Mouse (Mus musculus): ENCODE data around the gene Slc26a10. TPM values are rescaled to one million over a fixed set of nuclear protein-coding genes. Genes with fewer than 3 reads are reported as not detected.
"Not testable (repeated sequence)": the region's sequence is repeated elsewhere in the genome, so short reads cannot be mapped to it uniquely, and the experiment has no call there.

Slc26a10 gene
- polyA plus RNA-seq, 1 experiment: not detected

GRCm38 (mm10) chr10:127136510-127136909, 43.9 kb downstream of the Slc26a10 start:
- 92% methylated on average over 4 of the region's 4 CpGs for WGBS
- no peak overlapping the region for H3K4me3 ChIP-seq (ENCODE audit: insufficient read depth, low read depth, low read length)
- H3K27ac ChIP-seq (ENCODE audit: insufficient read depth, low read depth, low read length): no peak overlapping the region
- H3K4me1 ChIP-seq (ENCODE audit: control insufficient read depth, insufficient read depth, low read length): no peaks in the 10 kb centered on the region
- TF ChIP-seq CTCF (IDR thresholded peaks at IDR 0.05; ENCODE audit: insufficient read depth, low read depth, low read length): no peak
- no peak for TF ChIP-seq POLR2A (IDR thresholded peaks at IDR 0.05; ENCODE audit: insufficient read depth, low read depth, low read length)

DNA sequence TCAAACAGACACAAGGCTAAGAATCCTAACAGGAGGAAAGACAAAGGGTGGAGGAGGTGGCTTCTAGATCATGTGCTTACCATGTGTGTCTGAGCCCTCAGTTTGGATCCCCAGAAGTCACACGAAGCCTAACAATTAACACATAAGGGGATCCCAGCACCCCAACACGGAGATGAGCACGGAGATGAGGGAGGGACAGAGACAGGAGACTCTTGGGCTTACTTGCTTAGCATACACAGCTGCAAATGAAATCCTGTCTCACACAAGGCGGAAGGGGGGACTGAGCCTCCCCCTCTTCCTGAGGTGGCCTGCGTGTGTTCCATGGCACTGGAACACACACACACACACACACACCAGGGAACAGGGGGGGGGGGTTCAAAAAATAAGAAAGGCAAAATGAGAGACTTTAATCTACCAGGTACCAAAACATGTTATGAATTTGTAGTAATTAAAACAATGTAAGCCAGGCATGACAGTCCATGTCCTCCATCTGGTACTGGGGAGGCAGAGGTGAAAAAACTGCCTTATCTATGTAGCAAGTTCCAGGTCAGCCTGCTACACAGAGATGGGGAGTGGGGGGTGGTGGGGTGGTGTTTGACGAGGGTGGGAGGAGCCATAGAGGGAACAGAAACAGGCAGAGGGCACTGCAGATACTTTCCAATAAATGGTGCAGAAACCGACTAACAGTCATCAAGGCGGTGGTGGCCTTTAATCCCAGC, 45.2 kb downstream of the Slc26a10 start:
- Histone ChIP-seq H3K4me3 (ENCODE audit: insufficient read depth, low read depth, low read length) (no peak overlapping the region), H3K4me1 (ENCODE audit: control insufficient read depth, insufficient read depth, low read length) (no peaks in the 10 kb centered on the region), H3K27ac (ENCODE audit: insufficient read depth, low read depth, low read length) (no peak overlapping the region)
- WGBS: 38% methylated on average over 8 of the region's 8 CpGs
- TF ChIP-seq CTCF (IDR thresholded peaks at IDR 0.05; ENCODE audit: insufficient read depth, low read depth, low read length): no peak
- no peak for TF ChIP-seq POLR2A (IDR thresholded peaks at IDR 0.05; ENCODE audit: insufficient read depth, low read depth, low read length)

GRCm38 (mm10) chr10:127134394-127135035, 45.9 kb downstream of the Slc26a10 start:
- not testable (repeated sequence) for H3K4me3 ChIP-seq (ENCODE audit: insufficient read depth, low read depth, low read length); H3K4me1 ChIP-seq (ENCODE audit: control insufficient read depth, insufficient read depth, low read length); H3K27ac ChIP-seq (ENCODE audit: insufficient read depth, low read depth, low read length)
- 77% methylated on average over 3 of the region's 3 CpGs for WGBS

- H3K4me1 ChIP-seq (ENCODE audit: control insufficient read depth, insufficient read depth, low read length): no peaks in the 10 kb centered on the region
- H3K4me3 ChIP-seq (ENCODE audit: insufficient read depth, low read depth, low read length): no peak overlapping the region
- no peak overlapping the region for H3K27ac ChIP-seq (ENCODE audit: insufficient read depth, low read depth, low read length)
- WGBS: 79% methylated on average over 5 of the region's 5 CpGs
- TF ChIP-seq CTCF (IDR thresholded peaks at IDR 0.05; ENCODE audit: insufficient read depth, low read depth, low read length) (no peak), POLR2A (IDR thresholded peaks at IDR 0.05; ENCODE audit: insufficient read depth, low read depth, low read length) (no peak)
Measured at GRCm38 (mm10) chr10:127132469-127132868, 48.0 kb downstream of the Slc26a10 start.

DNA sequence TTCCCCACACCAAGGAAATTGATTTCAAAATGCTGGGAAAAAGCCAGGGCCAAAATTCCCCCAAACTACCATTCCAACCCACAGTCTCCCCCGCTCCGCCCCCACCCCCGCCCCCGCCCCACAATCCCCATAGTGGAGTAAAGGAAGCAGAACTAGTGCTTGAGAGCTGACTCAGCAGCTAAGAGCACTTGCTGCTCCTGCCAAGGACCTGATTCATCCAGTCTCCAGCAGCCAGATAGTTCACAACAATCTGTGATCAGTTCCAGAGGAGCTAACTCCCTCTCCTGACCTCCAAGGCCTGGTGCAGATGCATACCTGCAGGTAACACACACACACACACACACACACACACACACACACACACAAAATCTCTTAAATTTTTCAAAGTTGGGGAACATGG, 51.0 kb downstream of the Slc26a10 start:
- H3K4me3 ChIP-seq (ENCODE audit: insufficient read depth, low read depth, low read length): no peak overlapping the region
- TF ChIP-seq CTCF (IDR thresholded peaks at IDR 0.05; ENCODE audit: insufficient read depth, low read depth, low read length): no peak
- no peak for TF ChIP-seq POLR2A (IDR thresholded peaks at IDR 0.05; ENCODE audit: insufficient read depth, low read depth, low read length)
- WGBS: 61% methylated on average over 4 of the region's 4 CpGs
- H3K4me1 ChIP-seq (ENCODE audit: control insufficient read depth, insufficient read depth, low read length): no peaks in the 10 kb centered on the region
- no peak overlapping the region for H3K27ac ChIP-seq (ENCODE audit: insufficient read depth, low read depth, low read length)

GRCm38 (mm10) chr10:127127711-127128279, 52.6 kb downstream of the Slc26a10 start:
- Histone ChIP-seq H3K4me1 (ENCODE audit: control insufficient read depth, insufficient read depth, low read length) (peaks cover 6% of the 10 kb centered on the region; the same call in 1 of the 2 replicates), H3K27ac (ENCODE audit: insufficient read depth, low read depth, low read length) (no peak overlapping the region), H3K4me3 (ENCODE audit: insufficient read depth, low read depth, low read length) (no peak overlapping the region)
- no peak for TF ChIP-seq CTCF (IDR thresholded peaks at IDR 0.05; ENCODE audit: insufficient read depth, low read depth, low read length)
- TF ChIP-seq POLR2A (IDR thresholded peaks at IDR 0.05; ENCODE audit: insufficient read depth, low read depth, low read length): no peak
- 87% methylated on average over 7 of the region's 7 CpGs for WGBS

GRCm38 (mm10) chr10:127126579-127126978, 53.9 kb downstream of the Slc26a10 start:
- 85% methylated on average over 5 of the region's 5 CpGs for WGBS
- TF ChIP-seq POLR2A (IDR thresholded peaks at IDR 0.05; ENCODE audit: insufficient read depth, low read depth, low read length): no peak
- no peak for TF ChIP-seq CTCF (IDR thresholded peaks at IDR 0.05; ENCODE audit: insufficient read depth, low read depth, low read length)
- H3K4me1 ChIP-seq (ENCODE audit: control insufficient read depth, insufficient read depth, low read length): peaks cover 6% of the 10 kb centered on the region; the same call in 1 of the 2 replicates
- no peak overlapping the region for H3K27ac ChIP-seq (ENCODE audit: insufficient read depth, low read depth, low read length)
- H3K4me3 ChIP-seq (ENCODE audit: insufficient read depth, low read depth, low read length): no peak overlapping the region

GRCm38 (mm10) chr10:127125210-127126001, 55.0 kb downstream of the Slc26a10 start:
- Histone ChIP-seq H3K27ac (ENCODE audit: insufficient read depth, low read depth, low read length) (no peak overlapping the region), H3K4me1 (ENCODE audit: control insufficient read depth, insufficient read depth, low read length) (peaks cover 8% of the 10 kb centered on the region; the same call in 1 of the 2 replicates), H3K4me3 (ENCODE audit: insufficient read depth, low read depth, low read length) (no peak overlapping the region)
- TF ChIP-seq POLR2A (IDR thresholded peaks at IDR 0.05; ENCODE audit: insufficient read depth, low read depth, low read length) (no peak), CTCF (IDR thresholded peaks at IDR 0.05; ENCODE audit: insufficient read depth, low read depth, low read length) (no peak)
- 76% methylated on average over 9 of the region's 9 CpGs for WGBS

DNA sequence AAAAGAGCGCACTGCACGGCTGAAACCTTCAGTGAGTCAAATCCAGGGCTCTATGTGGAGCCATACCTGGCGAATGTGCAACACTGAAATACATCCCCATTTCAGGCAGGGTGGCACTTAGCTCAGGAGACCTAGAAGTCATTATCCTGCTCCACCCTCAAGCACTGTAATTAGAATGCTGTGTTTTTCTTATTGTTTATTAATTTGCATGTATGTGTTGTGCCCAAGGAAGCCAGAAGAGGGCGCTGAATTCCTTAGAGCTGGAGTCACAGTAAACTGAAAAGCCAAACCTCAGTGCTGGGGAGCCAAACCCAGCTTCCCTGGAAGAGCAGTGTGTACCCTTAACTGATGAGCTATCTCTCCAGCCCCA, 57.0 kb downstream of the Slc26a10 start:
- TF ChIP-seq POLR2A (IDR thresholded peaks at IDR 0.05; ENCODE audit: insufficient read depth, low read depth, low read length) (no peak), CTCF (IDR thresholded peaks at IDR 0.05; ENCODE audit: insufficient read depth, low read depth, low read length) (no peak)
- Histone ChIP-seq H3K4me3 (ENCODE audit: insufficient read depth, low read depth, low read length) (peak overlapping the region; percentile 23), H3K4me1 (ENCODE audit: control insufficient read depth, insufficient read depth, low read length) (peaks cover 11% of the 10 kb centered on the region), H3K27ac (ENCODE audit: insufficient read depth, low read depth, low read length) (peak overlapping the region; percentile 70)
- 5% methylated on average over 4 of the region's 4 CpGs for whole genome bisulfite sequencing

All from olfactory bulb, adult 2 months (tissue).